Mouse (Mus musculus) brain, adult 2 months (tissue): ENCODE data around the gene A930004D18Rik.
"Not testable (repeated sequence)": the region's sequence is repeated elsewhere in the genome, so short reads cannot be mapped to it uniquely, and the experiment has no call there.

Experiments
- DNase-seq: peaks from one replicate; pipeline ENCODE4 v3.0.0; 2011; ENCODE audit warnings: low read depth, low spot score

The A930004D18Rik gene

GRCm38 (mm10) chr2:18011226-18011625 lies 26.3 kb downstream of the A930004D18Rik start:
- DNase-seq, result peak; percentile 27

- peak; percentile 90 for DNase-seq
These were observed 32.4 kb downstream of the A930004D18Rik start for GRCm38 (mm10) chr2:18005137-18005536.

- DNase-seq, result no peak
These were observed 33.3 kb downstream of the A930004D18Rik start for GRCm38 (mm10) chr2:18004286-18004685.

- no peak for DNase-seq
These were observed 35.2 kb downstream of the A930004D18Rik start for GRCm38 (mm10) chr2:18002306-18002705.

GRCm38 (mm10) chr2:17996858-17997257 lies 40.7 kb downstream of the A930004D18Rik start, which contains the start of gene H2al2a:
Gene H2al2a, minus strand, starts transcription at chr2:17996958.
- DNase-seq, result no peak

GRCm38 (mm10) chr2:17989562-17989961 lies 48.0 kb downstream of the A930004D18Rik start:
- no peak for DNase-seq

GRCm38 (mm10) chr2:17989115-17989514 lies 48.4 kb downstream of the A930004D18Rik start:
- no peak for DNase-seq

- DNase-seq, result no peak
These were observed 50.8 kb downstream of the A930004D18Rik start for GRCm38 (mm10) chr2:17986694-17987093.

GRCm38 (mm10) chr2:17984774-17985173 lies 52.8 kb downstream of the A930004D18Rik start:
- no peak for DNase-seq

GRCm38 (mm10) chr2:17982747-17983146 lies 54.8 kb downstream of the A930004D18Rik start:
- no peak for DNase-seq

GRCm38 (mm10) chr2:17978706-17979105 lies 58.8 kb downstream of the A930004D18Rik start:
- no peak for DNase-seq

GRCm38 (mm10) chr2:17978251-17978650 lies 59.3 kb downstream of the A930004D18Rik start:
- DNase-seq, result not testable (repeated sequence)

GRCm38 (mm10) chr2:17977645-17978044 lies 59.9 kb downstream of the A930004D18Rik start:
- DNase-seq, result not testable (repeated sequence)

GRCm38 (mm10) chr2:17975601-17976327 lies 61.8 kb downstream of the A930004D18Rik start:
- no peak for DNase-seq
